Mouse (Mus musculus): ENCODE measurements around the gene Gng2.

Gng2 gene

GRCm38 (mm10) chr14:19977271-19978024 lies at the start of gene Gng2:
Gene Gng2 (minus strand): TSS chr14:19977627.
- DNase-seq: peak; percentile 54 to 69

- DNase-seq: no peak
Observed at GRCm38 (mm10) chr14:20024888-20025719, 47.7 kb upstream of the Gng2 start.

GRCm38 (mm10) chr14:20023939-20024338 lies 46.5 kb upstream of the Gng2 start:
- no peak for DNase-seq

GRCm38 (mm10) chr14:20019486-20019885 lies 42.1 kb upstream of the Gng2 start:
- no peak for DNase-seq

GRCm38 (mm10) chr14:20012506-20013275 lies 35.3 kb upstream of the Gng2 start:
- no peak for DNase-seq

GRCm38 (mm10) chr14:20007446-20007845 lies 30.0 kb upstream of the Gng2 start:
- no peak for DNase-seq

- DNase-seq: no peak
Observed at GRCm38 (mm10) chr14:20004777-20005289, 27.4 kb upstream of the Gng2 start.

GRCm38 (mm10) chr14:19996853-19997252 lies 19.4 kb upstream of the Gng2 start:
- DNase-seq: no peak

GRCm38 (mm10) chr14:19995943-19996342 lies 18.5 kb upstream of the Gng2 start:
- DNase-seq: no peak

GRCm38 (mm10) chr14:19994068-19994467 lies 16.6 kb upstream of the Gng2 start:
- DNase-seq: no peak

GRCm38 (mm10) chr14:19993570-19993883 lies 16.1 kb upstream of the Gng2 start:
- DNase-seq: no peak

- no peak for DNase-seq
Observed at GRCm38 (mm10) chr14:19992873-19993569, 15.6 kb upstream of the Gng2 start.

GRCm38 (mm10) chr14:19991861-19992260 lies 14.4 kb upstream of the Gng2 start:
- DNase-seq: no peak

- no peak for DNase-seq
Observed at GRCm38 (mm10) chr14:19990436-19990993, 13.1 kb upstream of the Gng2 start.

- DNase-seq: no peak
Observed at GRCm38 (mm10) chr14:19988410-19988809, 11.0 kb upstream of the Gng2 start.

GRCm38 (mm10) chr14:19987358-19987834 lies 10.0 kb upstream of the Gng2 start:
- DNase-seq: no peak

- peak; percentile 83 to 87 for DNase-seq
Observed at GRCm38 (mm10) chr14:19986614-19987357, 9.4 kb upstream of the Gng2 start.

GRCm38 (mm10) chr14:19985912-19986613 lies 8.6 kb upstream of the Gng2 start:
- DNase-seq: no peak

GRCm38 (mm10) chr14:19985107-19985911 lies 7.9 kb upstream of the Gng2 start:
- DNase-seq: peak; percentile 52 to 59

Data from kidney, postnatal 4 days (tissue).